Mouse (Mus musculus) layer of hippocampus, adult 2 months (tissue): ENCODE measurements around the gene Pank3. TPM values are rescaled to one million over a fixed set of nuclear protein-coding genes. Genes with fewer than 3 reads are reported as not detected.

Source experiments
- DNase-seq, 2 experiments: peaks; one replicate each; pipeline ENCODE4 v3.0.0; 2022; ENCODE audit warnings: low spot score in 2 of 2
- H3K27ac ChIP-seq: fragments of 200-600 bp; 2 replicates; pipeline ENCODE4 v1.8.1; 2022
- H3K4me3 ChIP-seq: fragments of 200-600 bp; 2 replicates; pipeline ENCODE4 v1.8.1; 2022; ENCODE audit warnings: mild to moderate bottlenecking
- CTCF ChIP-seq: fragments of 200-600 bp; conservative IDR thresholded peaks from 2 replicates; pipeline ENCODE4 v1.8.1; 2022; ENCODE audit warnings: antibody characterized with exemption, mild to moderate bottlenecking, moderate library complexity
- total RNA-seq, 2 experiments: library from RNA; stranded (reverse); gene quantifications; 2 replicates each; pipeline ENCODE4 v1.2.3; 2021

Pank3 gene
- total RNA-seq, 2 experiments from 2014 or later = 35.6 to 38.0 TPM

DNA sequence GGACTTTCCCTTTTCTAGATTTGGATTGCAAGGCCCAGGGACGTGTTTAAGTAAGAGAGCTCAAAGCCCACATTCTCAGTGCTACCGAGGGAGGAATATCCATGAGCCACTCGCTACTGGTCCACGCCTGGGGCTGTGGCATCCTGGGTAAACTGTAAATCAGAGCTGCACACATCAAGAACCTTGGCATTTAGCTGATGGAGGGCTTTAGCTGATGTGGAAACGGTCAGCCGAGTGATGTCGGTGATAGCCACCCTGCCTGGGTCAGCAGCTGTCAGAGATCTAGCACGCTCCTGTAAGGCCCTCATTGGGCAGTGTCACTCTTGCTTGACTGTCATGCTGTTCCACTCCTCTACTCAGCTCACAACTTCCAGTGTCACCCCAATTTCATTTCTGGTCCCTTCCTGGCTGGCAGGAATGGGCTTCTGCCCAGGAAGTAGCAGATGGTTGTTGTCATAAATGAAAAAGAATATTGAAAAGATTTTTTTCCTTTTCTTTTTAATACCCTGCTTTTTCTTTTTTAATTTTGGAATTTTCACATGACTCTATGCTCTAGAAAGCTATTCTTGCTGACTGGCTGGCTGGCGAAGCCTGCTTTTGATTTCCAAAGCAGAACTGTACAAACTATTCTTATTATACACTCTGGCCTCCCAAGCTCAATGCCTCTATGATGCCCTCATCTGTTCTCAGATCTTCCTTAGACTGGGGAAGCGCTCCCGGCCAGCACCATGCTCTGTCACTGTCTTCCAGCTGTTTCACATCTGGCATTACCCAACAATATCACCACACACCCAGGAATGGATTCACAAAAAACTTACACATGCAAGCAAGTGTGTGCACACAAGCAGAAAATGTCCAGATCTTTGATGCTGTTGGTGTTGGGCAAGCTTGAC is 12.6 kb upstream of the Pank3 start:
- Histone ChIP-seq H3K27ac (peak overlapping the region; percentile 52; the same call in 1 of the 2 replicates), H3K4me3 (no peak overlapping the region)
- no peak for TF ChIP-seq CTCF
- no peak for DNase-seq

GRCm38 (mm10) chr11:35760001-35760626 is 9.2 kb upstream of the Pank3 start:
- TF ChIP-seq CTCF = no peak
- DNase-seq = no peak

DNA sequence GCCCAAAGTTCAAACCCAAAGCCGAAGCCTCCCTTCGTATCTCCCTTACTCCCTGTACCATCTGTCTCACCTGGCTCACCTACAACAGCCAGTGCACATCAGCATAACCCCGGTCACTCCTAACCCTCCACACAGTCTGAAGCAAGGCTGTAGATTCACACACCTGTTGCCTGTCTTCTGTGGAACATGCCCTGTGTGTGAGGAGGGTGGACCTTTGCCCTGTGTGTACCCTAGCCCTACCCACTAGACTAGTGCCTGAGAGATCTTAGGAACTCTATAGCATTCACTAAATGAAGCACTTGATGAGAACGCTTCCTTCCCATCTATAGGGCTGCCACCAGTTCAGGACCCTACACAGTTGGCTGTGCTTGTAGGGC is 8.7 kb upstream of the Pank3 start:
- Histone ChIP-seq H3K27ac (no peak overlapping the region), H3K4me3 (no peak overlapping the region)
- TF ChIP-seq CTCF = no peak
- DNase-seq = no peak

More at GRCm38 (mm10) chr11:35760001-35760626, 9.2 kb upstream of the Pank3 start:
- no peak overlapping the region for H3K4me3 ChIP-seq
- H3K27ac ChIP-seq = no peak overlapping the region

GRCm38 (mm10) chr11:35766845-35767244 is 2.4 kb upstream of the Pank3 start:
- H3K4me3 ChIP-seq = no peak overlapping the region
- DNase-seq = no peak
- no peak overlapping the region for H3K27ac ChIP-seq
- TF ChIP-seq CTCF = no peak

GRCm38 (mm10) chr11:35769746-35770437 is 608 bp downstream of the Pank3 start:
- H3K27ac ChIP-seq = peak overlapping the region; percentile 97
- TF ChIP-seq CTCF = no peak
- peak; percentile 51 to 52 for DNase-seq
- peak overlapping the region; percentile 95 for H3K4me3 ChIP-seq

DNA sequence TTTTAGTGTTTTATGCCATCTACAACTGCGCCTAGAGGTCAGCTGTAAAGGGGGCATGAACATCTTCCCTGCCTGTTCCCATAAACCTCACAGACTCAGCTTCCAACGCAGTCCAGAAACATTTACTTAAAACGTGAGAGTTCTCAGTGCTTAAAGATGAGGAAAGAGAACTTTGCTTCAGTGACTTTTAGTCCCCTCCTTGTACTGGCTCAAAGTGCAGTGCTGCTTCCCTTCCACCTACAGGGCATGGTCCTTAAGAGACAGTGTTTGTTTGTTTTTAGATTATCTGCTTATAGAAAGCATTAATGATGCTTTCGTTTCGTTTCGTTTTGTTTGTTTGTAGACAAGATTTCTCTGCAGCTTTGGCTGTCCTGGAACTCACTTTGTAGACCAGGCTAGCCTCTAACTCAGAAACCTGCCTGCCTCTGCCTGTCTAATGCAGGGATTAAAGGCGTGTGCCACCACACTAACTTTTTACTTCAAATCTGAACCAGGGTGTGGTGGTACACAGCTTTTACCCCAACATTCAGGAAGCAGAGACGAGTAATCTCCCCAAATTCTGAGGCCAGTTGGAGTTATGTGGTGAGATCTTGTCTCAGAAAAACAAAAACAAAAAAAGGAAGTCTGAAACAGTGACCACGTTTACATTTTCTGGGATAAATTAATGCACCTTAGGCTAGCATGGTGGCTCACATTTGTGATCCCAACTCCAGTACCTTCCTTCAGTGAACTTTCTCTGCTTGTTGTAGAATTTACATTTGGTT is 1.6 kb downstream of the Pank3 start:
- no peak for TF ChIP-seq CTCF
- no peak for DNase-seq
- Histone ChIP-seq H3K27ac (no peak overlapping the region), H3K4me3 (peak overlapping the region; percentile 95)

DNA sequence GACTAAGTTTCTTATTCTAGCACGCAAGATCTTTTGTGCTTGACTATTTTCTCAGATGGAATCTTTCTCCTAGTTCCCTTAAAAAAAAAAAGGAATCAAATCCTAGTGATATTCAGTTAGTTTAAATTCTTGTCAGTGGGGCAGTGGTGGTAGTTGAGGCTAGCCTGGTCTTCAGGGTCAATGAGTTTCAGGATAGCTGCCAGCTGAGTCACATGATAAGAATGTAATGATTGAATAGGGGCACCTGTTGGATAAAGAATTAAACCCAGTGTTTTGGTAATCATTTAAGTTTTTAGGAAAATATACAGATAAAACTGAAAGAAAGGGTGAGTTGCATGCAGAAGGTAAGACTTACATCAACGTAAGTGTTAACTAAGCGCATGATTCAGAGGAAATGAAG is 6.3 kb downstream of the Pank3 start:
- no peak for TF ChIP-seq CTCF
- H3K4me3 ChIP-seq = no peak overlapping the region
- no peak for DNase-seq
- no peak overlapping the region for H3K27ac ChIP-seq

DNA sequence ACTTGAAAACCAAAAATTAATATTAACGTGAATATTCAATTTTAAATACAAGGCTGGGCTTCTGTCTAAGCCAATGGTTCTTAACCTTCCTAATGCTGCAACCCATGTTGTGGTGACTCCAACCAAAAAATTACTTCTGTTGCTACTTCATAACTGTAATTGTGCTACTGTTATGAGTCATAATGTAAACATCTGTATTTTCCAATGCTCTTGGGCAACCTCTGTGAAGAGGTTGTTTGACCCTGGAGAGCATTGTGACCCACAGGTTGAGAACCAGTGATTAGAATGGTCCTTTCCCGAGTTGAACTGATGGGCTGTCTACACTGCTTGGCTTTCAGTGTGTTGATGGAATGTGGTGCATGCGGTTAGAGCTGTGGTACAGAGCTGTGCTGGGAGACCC is 7.2 kb downstream of the Pank3 start:
- Histone ChIP-seq H3K4me3 (no peak overlapping the region), H3K27ac (no peak overlapping the region)
- no peak for DNase-seq
- TF ChIP-seq CTCF = no peak

DNA sequence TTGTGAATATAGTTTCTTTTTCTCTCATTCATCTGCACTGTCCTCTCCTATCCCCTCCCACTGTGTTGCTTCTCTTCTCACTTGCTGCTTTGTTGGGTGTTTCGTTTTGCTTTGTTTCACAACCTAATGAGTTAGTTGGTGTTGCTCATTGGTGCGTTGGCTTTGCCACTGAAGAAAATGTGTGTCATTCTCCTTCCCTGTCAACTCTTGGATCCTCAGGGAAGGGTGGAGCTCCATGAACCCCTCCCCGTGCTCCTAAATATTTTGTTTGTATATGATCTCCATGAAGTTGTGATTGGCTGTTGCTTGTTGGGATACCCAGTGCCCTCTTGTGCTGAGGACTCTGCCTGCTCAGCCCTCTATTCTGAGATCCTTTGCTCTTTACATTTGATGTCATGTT is 11.1 kb downstream of the Pank3 start:
- DNase-seq = no peak
- peak; percentile 68 for TF ChIP-seq CTCF
- Histone ChIP-seq H3K4me3 (no peak overlapping the region), H3K27ac (no peak overlapping the region)

DNA sequence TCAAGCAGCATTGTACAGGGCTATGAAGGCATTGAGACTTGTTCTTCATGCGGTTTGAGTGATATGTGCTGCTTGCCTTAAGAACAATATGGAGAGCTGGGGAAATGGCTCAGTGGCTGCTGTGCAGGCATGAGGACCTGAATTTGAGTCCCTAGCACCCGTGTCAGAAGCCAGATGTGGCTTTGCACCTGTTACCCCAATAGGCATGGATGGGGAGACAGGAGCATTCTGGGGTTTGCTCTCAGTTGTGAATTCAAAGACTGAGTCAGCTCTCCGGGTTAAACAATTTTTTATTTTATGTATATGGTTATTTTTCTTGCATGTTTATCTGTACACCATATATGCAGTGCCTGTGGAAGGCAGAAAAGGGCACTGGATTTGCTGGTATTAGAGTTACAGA is 13.2 kb downstream of the Pank3 start:
- Histone ChIP-seq H3K27ac (no peak overlapping the region), H3K4me3 (no peak overlapping the region)
- no peak for DNase-seq
- TF ChIP-seq CTCF = no peak

DNA sequence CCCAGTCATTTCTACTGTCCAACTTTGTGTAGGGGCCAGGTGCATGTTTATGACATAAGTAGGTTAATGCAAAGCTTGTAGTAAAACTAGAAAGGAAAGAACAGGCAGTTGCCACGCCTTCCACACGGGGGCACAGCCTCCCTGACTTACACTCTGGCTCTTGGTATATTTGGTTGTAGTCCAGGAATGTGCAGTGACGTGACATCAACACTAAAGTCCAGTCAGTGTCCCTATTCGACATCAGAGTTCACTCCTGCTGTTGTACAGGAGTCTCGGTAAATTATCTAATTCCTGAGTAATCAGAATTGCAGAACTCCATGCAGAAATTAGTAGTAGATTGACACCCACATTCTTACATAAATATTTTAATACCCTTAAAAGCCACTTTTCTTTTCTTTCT is 13.8 kb downstream of the Pank3 start:
- no peak overlapping the region for H3K27ac ChIP-seq
- no peak for DNase-seq
- no peak overlapping the region for H3K4me3 ChIP-seq
- TF ChIP-seq CTCF = peak; percentile 25

GRCm38 (mm10) chr11:35784002-35784401 is 14.7 kb downstream of the Pank3 start:
- no peak for DNase-seq
- TF ChIP-seq CTCF = no peak
- Histone ChIP-seq H3K27ac (no peak overlapping the region), H3K4me3 (no peak overlapping the region)
